Mouse (Mus musculus) heart, postnatal 0 days (tissue): ENCODE results near the gene Atp10a.

Experiments
- CTCF ChIP-seq: IDR thresholded peaks from 2 replicates; pipeline ENCODE4 v1.5.1; 2016; ENCODE audit warnings: antibody characterized with exemption, control low read depth, low read depth
- EP300 ChIP-seq: IDR thresholded peaks from 2 replicates; pipeline ENCODE4 v1.6.1; 2016; ENCODE audit warnings: antibody characterized with exemption, low read depth

- TF ChIP-seq EP300 (no peak), CTCF (no peak)
These were observed 90.9 kb downstream of the Atp10a start for GRCm38 (mm10) chr7:58746817-58747216.
